Mouse (Mus musculus): ENCODE data around the gene Foxf2. TPM values are rescaled to one million over a fixed set of nuclear protein-coding genes. Genes with fewer than 3 reads are reported as not detected.

Gene Foxf2
- polyA plus RNA-seq, 1 experiment: not detected

GRCm38 (mm10) chr13:31623291-31623690 lies 2.3 kb upstream of the Foxf2 start:
- H3K4me3 ChIP-seq (ENCODE audit: low read depth, low read length): no peak overlapping the region
- H3K9me3 ChIP-seq (replicated peaks; ENCODE audit: control insufficient read depth, insufficient read depth, low read length, poor library complexity, severe bottlenecking): no peaks in the 10 kb centered on the region
- peaks cover 60% of the 10 kb centered on the region for H3K27me3 ChIP-seq (ENCODE audit: control insufficient read depth, insufficient read depth, low read length, poor library complexity, severe bottlenecking)
- no peaks in the 10 kb centered on the region for H3K36me3 ChIP-seq (ENCODE audit: control insufficient read depth, insufficient read depth, low read length, poor library complexity, severe bottlenecking)
- no peak for TF ChIP-seq EP300 (IDR thresholded peaks at IDR 0.05; ENCODE audit: insufficient read depth, low read depth, low read length)
- no peak for TF ChIP-seq CTCF (IDR thresholded peaks at IDR 0.05; ENCODE audit: low read depth, low read length)
- no peak for TF ChIP-seq POLR2A (IDR thresholded peaks at IDR 0.05; ENCODE audit: insufficient read depth, low read length)
- no peaks in the 10 kb centered on the region for H3K4me1 ChIP-seq (ENCODE audit: control insufficient read depth, insufficient read depth, low read length)
- no peak overlapping the region for H3K9ac ChIP-seq (ENCODE audit: low read depth, poor library complexity, severe bottlenecking)
- no peak overlapping the region for H3K27ac ChIP-seq (ENCODE audit: insufficient read depth, low read length)

- no peak overlapping the region for H3K27ac ChIP-seq (ENCODE audit: insufficient read depth, low read length)
- no peak overlapping the region for H3K9ac ChIP-seq (ENCODE audit: low read depth, poor library complexity, severe bottlenecking)
- no peak overlapping the region for H3K4me3 ChIP-seq (ENCODE audit: low read depth, low read length)
- H3K27me3 ChIP-seq (ENCODE audit: control insufficient read depth, insufficient read depth, low read length, poor library complexity, severe bottlenecking): peaks cover 56% of the 10 kb centered on the region
- no peaks in the 10 kb centered on the region for H3K9me3 ChIP-seq (replicated peaks; ENCODE audit: control insufficient read depth, insufficient read depth, low read length, poor library complexity, severe bottlenecking)
- TF ChIP-seq CTCF (IDR thresholded peaks at IDR 0.05; ENCODE audit: low read depth, low read length) (no peak), POLR2A (IDR thresholded peaks at IDR 0.05; ENCODE audit: insufficient read depth, low read length) (no peak), EP300 (IDR thresholded peaks at IDR 0.05; ENCODE audit: insufficient read depth, low read depth, low read length) (no peak)
- no peaks in the 10 kb centered on the region for H3K4me1 ChIP-seq (ENCODE audit: control insufficient read depth, insufficient read depth, low read length)
- H3K36me3 ChIP-seq (ENCODE audit: control insufficient read depth, insufficient read depth, low read length, poor library complexity, severe bottlenecking): no peaks in the 10 kb centered on the region
Observed at GRCm38 (mm10) chr13:31623906-31624860, 1.4 kb upstream of the Foxf2 start.

GRCm38 (mm10) chr13:31624966-31625332 lies 667 bp upstream of the Foxf2 start:
- peak overlapping the region; percentile 20 for H3K4me3 ChIP-seq (ENCODE audit: low read depth, low read length)
- H3K9ac ChIP-seq (ENCODE audit: low read depth, poor library complexity, severe bottlenecking): no peak overlapping the region
- no peaks in the 10 kb centered on the region for H3K36me3 ChIP-seq (ENCODE audit: control insufficient read depth, insufficient read depth, low read length, poor library complexity, severe bottlenecking)
- no peaks in the 10 kb centered on the region for H3K4me1 ChIP-seq (ENCODE audit: control insufficient read depth, insufficient read depth, low read length)
- TF ChIP-seq POLR2A (IDR thresholded peaks at IDR 0.05; ENCODE audit: insufficient read depth, low read length): no peak
- TF ChIP-seq CTCF (IDR thresholded peaks at IDR 0.05; ENCODE audit: low read depth, low read length): no peak
- TF ChIP-seq EP300 (IDR thresholded peaks at IDR 0.05; ENCODE audit: insufficient read depth, low read depth, low read length): no peak
- peaks cover 57% of the 10 kb centered on the region for H3K27me3 ChIP-seq (ENCODE audit: control insufficient read depth, insufficient read depth, low read length, poor library complexity, severe bottlenecking)
- H3K27ac ChIP-seq (ENCODE audit: insufficient read depth, low read length): no peak overlapping the region
- no peaks in the 10 kb centered on the region for H3K9me3 ChIP-seq (replicated peaks; ENCODE audit: control insufficient read depth, insufficient read depth, low read length, poor library complexity, severe bottlenecking)

- no peaks in the 10 kb centered on the region for H3K9me3 ChIP-seq (replicated peaks; ENCODE audit: control insufficient read depth, insufficient read depth, low read length, poor library complexity, severe bottlenecking)
- H3K4me1 ChIP-seq (ENCODE audit: control insufficient read depth, insufficient read depth, low read length): no peaks in the 10 kb centered on the region
- H3K27ac ChIP-seq (ENCODE audit: insufficient read depth, low read length): no peak overlapping the region
- H3K27me3 ChIP-seq (ENCODE audit: control insufficient read depth, insufficient read depth, low read length, poor library complexity, severe bottlenecking): peaks cover 49% of the 10 kb centered on the region
- peak overlapping the region; percentile 8; the same call in 1 of the 2 replicates for H3K9ac ChIP-seq (ENCODE audit: low read depth, poor library complexity, severe bottlenecking)
- H3K36me3 ChIP-seq (ENCODE audit: control insufficient read depth, insufficient read depth, low read length, poor library complexity, severe bottlenecking): no peaks in the 10 kb centered on the region
- no peak for TF ChIP-seq EP300 (IDR thresholded peaks at IDR 0.05; ENCODE audit: insufficient read depth, low read depth, low read length)
- TF ChIP-seq POLR2A (IDR thresholded peaks at IDR 0.05; ENCODE audit: insufficient read depth, low read length): no peak
- no peak for TF ChIP-seq CTCF (IDR thresholded peaks at IDR 0.05; ENCODE audit: low read depth, low read length)
- H3K4me3 ChIP-seq (ENCODE audit: low read depth, low read length): peak overlapping the region; percentile 49
Observed at GRCm38 (mm10) chr13:31626183-31626801, 676 bp downstream of the Foxf2 start.

GRCm38 (mm10) chr13:31626991-31627625 lies 1.5 kb downstream of the Foxf2 start:
- Histone ChIP-seq H3K4me1 (ENCODE audit: control insufficient read depth, insufficient read depth, low read length) (no peaks in the 10 kb centered on the region), H3K27ac (ENCODE audit: insufficient read depth, low read length) (no peak overlapping the region), H3K4me3 (ENCODE audit: low read depth, low read length) (peak overlapping the region; percentile 14; the same call in 1 of the 2 replicates), H3K9ac (ENCODE audit: low read depth, poor library complexity, severe bottlenecking) (no peak overlapping the region), H3K36me3 (ENCODE audit: control insufficient read depth, insufficient read depth, low read length, poor library complexity, severe bottlenecking) (no peaks in the 10 kb centered on the region), H3K27me3 (ENCODE audit: control insufficient read depth, insufficient read depth, low read length, poor library complexity, severe bottlenecking) (peaks cover 49% of the 10 kb centered on the region), H3K9me3 (replicated peaks; ENCODE audit: control insufficient read depth, insufficient read depth, low read length, poor library complexity, severe bottlenecking) (no peaks in the 10 kb centered on the region)
- TF ChIP-seq EP300 (IDR thresholded peaks at IDR 0.05; ENCODE audit: insufficient read depth, low read depth, low read length): no peak
- no peak for TF ChIP-seq POLR2A (IDR thresholded peaks at IDR 0.05; ENCODE audit: insufficient read depth, low read length)
- no peak for TF ChIP-seq CTCF (IDR thresholded peaks at IDR 0.05; ENCODE audit: low read depth, low read length)

Measured in ES-Bruce4 (cell line).